Mouse (Mus musculus) retina, adult 2 months (tissue): ENCODE measurements around the gene Baz2b.

Experiments
- DNase-seq: peaks from one replicate; pipeline ENCODE4 v3.0.0-alpha.2; 2012; ENCODE audit warnings: low read depth, low spot score

The Baz2b gene

DNA sequence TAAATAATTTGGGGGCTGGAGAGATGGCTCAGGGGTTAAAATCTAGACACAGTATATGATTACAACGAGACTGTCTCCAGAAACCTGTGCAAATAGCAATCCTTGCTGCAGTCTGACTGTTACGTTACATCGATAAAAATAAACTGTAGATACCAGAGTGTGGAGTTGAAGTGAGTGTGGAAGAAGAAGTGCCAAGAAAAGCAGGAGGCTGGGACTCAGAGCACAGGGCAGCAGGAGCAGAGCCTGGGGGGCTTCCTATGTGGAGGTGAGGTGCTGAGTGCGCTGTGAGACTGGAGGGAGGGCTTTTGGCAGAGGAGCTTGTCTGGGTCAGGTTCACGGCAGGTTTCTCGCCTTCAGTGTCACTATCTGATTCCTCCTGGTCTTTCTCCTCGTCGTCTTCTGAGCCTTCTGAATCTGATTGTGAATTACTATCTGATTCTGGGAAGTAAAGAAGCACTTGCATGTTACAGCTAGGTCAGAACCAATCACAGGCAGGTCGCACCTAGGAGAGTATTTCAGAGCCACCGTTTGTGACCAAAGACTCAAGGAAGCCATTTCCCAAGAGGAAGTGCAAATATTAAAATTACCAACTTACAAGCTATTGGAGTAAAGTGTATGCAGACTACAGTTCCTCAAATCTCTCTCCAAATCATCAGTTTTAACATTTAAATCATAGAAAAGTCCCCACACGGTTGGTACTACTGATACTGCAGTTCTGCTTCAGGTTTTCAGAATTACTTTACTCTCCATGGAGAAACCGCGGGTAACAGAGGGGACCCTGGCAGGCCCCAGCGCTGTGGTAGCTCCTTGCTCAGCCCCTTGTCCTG is 249.8 kb downstream of the Baz2b start:
- no peak for DNase-seq

DNA sequence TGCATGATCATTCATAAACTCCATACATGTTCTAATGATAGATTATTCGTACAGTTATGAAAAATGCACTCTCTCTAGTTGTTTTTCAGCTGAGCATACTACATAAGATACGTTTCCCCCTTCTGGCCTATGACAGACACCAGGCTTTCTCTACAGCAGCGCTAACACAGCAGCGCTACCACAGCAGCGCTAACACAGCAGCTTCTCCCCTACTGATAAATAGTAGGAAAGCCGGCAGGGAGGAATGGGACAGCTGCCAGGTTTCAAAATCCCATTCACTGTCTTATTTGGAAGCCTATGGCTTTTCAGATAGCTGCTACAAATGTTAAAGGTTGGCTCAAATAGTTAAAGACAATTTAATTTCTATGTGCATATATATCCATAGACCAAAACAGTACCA is 251.1 kb downstream of the Baz2b start:
- DNase-seq = peak; percentile 2

DNA sequence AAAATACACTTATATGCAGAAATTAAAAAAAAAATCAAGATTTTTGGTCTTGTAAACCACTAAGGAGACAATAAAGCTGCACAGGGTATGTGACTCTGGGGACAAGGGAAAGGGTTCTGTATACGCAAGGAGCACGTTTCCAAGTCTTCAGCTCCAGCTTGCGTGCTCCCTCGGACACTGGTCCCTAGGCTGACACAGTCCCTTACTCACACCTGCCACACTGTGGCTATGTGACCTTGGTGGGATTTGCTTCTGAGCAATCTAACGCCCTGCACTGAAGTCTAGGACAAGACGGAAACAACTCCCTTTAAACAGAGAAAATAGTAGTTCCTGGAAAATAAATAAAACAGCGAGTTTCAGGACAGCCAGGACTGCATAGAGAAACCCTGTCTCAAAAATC is 253.7 kb downstream of the Baz2b start:
- DNase-seq = no peak

DNA sequence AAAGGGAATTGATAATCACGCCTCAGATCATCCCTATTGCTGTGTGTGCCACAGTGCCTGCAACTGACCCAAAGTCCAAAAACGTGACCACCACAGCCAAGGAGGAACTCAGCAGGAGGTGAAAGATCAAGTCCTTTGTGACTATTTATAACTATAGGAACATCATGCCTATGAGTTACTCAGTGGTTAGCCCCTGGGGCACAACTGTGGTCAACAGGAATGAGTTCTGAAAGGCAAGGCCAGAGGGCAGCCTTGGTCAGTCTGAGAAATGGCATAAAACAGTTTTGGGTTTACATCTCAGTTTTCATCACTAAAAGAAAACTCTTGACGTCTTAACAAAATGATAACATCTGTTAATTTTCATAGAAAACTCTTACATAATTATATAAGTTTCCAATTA is 254.8 kb downstream of the Baz2b start:
- DNase-seq = no peak

DNA sequence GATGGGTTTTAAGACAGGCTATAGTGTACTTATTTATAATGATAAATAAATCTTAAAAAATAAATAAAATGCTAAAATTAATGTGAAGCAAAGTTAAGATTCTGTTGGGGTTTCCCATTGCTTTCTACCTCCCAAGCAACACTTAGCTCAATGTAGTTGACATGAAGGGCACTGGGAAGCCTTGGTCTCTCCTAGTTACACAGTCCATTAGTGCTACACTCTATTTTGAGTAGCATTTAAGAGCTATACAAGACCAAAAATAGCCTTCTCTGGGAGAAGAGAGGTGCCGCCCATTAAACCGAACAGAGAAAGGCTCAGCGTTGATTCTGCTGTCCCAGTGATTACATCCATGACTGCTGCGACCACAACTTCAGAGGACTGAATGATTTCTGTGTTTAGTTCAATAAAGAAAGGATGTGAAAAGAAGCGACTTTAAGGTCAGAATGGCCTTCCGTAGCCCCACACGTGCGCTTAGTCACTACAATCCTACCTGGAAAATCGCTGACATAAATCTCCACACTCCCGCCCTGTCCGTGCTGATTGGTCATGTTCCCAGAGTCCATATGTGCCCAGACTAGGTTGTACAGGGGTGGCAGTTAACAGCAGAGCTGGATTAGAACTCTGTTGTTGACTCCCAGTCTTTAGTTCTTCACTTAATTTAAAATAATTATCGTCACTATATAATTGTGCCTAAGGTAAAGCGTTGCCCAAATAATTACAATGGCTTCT is 257.2 kb downstream of the Baz2b start:
- no peak for DNase-seq

DNA sequence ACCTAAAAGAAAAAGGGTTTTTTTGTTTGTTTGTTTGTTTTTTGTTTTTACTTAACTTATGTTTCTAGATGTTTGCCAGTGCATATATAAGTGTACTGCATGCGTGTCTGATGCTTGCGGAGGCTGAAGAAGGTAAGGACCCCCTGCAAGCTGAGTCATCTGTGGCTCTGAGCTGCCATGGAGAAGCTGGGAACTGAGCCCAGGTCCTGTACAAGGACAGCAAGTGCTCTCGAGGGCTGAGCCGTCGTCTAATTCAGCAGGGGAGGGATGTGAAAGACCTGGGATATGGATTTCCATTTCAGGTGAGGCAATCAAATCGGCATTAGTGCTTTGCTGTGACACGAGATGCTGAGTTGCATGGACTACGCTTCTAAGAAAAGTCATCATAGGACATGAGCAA is 257.9 kb downstream of the Baz2b start:
- DNase-seq = no peak

DNA sequence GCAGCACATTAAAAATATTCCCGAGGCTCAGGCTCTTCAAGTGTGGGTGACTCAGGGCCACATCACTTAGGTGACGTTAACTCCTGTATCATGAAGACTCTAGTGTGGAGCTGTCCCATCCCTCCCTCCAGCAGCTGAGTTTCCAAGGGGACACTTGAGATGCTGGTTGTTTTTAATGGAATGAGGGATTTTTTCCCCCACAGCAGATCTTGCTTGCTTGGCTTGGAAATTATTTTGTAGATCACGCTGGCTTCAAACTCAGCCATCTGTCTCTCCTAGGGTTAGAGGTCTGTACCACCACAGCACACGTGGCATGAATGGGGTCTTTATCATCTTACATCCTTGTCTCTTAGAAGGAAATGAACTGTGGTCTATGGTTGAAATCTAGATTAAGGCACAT is 258.5 kb downstream of the Baz2b start:
- no peak for DNase-seq

DNA sequence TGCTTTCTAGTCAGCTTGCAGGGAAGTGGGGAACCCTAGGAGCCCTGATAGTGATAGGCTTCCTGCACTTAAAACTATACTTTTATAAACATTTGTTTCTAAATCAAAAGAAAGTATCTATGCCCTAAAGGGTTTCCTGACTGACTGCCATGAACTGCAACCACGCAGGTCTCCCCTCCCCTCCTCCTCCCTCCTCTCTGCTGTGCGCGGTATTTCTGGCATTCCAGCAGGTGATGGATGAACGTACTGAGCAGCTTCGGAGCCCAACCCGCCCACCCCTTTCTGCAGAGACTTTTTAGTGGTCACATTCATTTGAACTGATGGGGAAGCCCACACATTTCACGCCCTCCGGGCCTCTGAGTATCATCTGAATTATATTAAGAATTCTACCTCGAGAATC is 273.3 kb downstream of the Baz2b start:
- no peak for DNase-seq

DNA sequence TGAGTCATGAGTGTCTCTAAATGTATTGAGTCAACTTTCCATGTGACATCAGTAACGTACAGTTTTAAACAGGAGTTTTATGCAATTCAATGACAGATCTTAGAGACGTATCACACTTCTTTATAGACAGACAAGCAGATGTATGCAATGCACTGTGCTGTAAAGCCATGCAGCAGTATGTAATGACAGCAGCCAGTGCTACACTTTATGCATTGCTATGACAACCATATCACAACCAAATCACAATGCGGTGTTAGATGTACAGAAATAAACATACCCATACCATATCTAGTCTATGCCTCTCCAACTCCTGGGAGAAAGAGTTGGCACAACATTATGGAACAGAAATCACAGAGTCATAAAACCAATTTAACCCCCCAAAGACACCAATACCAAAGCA is 276.5 kb downstream of the Baz2b start:
- no peak for DNase-seq

DNA sequence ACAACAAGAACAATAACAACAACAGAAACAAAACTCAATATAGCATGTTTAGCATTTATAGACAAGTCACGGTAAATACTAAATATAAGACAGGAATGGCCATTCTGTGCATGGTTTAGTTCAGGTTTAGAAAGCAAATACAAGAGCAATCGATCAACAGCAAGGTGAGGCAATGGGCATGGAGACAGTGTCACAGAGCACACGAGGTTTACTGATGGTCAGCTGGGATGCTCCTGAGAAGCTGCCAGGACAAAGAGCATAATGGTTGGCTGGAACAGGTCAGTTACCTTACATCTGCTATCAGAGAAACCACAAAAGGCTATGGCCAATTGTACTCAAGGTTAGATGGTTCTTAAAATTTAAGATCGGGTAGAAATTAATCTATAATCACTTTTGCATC is 277.4 kb downstream of the Baz2b start:
- DNase-seq = no peak

DNA sequence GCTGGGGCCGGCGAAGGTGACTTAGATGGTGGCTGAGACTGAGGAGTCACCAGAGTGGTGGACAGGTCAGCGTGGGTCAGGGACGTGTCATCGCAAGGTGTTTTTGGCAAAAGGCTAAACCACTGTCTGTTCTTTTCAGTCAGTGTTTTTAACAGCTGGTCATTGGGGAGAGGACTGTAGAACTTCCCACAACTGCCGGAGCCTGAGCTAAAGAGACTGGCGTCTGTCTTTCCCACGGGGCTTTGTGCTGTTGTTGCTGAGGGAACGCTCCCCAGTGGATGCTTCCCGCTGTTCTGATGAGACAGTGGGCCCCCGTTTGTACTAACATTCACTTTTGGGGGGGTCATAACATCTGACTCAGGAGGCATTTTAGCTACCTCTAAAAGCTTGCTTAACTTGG is 296.0 kb downstream of the Baz2b start:
- DNase-seq = no peak

DNA sequence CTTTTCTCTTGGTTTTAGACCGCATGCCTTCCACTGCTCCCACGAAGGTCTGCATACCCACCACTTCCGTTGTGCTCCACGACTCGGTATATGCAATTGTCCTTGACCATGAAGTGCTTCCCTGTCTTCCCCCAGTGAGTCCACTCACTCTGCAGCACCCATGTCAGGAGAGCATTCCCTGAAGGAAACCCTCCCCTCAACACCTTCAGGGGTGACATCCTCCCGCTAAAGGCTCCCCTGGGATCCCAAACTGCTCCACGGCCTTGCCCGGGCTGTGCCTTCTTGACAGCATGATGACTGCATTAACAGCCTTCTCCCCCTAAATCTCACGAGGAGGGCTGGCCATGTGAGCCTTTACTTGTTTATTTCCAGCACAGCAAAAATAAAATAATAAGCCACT is 301.6 kb downstream of the Baz2b start:
- DNase-seq = no peak

DNA sequence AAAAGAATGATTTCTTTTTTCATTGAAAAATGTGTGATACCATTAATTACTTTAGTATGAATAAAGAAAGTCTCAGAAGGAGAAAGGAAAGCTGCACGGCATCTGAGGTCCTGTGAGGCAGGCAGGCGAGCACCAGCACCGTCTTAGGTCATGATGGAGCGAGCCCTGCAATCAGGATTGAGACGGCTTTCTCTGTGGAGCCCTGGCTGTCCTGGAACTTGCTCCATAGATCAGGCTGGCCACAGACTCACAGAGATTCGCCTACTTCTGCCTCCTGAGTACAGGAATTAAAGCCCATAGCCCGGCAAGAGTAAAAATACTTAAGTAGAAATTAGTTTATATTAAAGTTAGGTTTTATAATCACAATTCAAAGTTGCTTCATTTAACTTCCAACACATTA is 305.6 kb downstream of the Baz2b start:
- DNase-seq = no peak

DNA sequence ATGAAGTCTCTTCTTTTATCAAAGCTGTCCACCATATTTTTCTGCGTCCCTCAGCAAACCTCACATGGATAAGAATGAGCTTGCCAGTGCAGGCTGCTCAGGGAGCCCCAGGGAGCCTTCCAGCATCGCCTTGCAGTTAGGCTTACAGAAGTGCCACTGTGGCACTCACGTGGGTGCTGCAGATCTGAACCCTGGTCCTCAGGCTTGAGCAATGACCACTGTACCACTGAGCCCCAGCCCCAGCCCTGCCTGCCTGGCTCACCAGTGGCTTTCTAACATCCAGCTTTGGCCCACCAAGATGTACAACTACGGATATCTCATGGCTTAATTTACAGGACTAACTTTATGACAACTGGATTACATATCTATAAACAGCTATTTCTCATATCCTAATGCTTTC is 311.0 kb downstream of the Baz2b start:
- DNase-seq = no peak

DNA sequence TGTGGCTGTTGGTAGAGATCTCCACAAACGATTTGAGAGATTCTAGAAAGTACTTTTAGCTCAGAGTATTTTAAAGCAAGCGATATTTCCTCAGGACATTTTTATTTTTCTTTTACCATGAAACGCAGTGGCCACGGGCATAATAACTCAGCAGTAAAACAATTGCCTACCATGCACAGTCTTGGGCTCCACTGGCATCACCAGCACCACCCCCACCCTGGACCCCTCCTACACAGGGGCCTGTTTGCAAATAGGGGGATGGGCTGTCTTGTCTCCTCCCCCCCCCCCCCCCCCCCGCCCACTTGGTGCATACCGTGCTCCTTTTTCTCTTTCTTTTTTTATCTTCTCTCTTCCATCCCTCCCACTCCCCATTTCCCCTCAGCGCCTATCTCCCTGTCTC is 311.5 kb downstream of the Baz2b start:
- no peak for DNase-seq

DNA sequence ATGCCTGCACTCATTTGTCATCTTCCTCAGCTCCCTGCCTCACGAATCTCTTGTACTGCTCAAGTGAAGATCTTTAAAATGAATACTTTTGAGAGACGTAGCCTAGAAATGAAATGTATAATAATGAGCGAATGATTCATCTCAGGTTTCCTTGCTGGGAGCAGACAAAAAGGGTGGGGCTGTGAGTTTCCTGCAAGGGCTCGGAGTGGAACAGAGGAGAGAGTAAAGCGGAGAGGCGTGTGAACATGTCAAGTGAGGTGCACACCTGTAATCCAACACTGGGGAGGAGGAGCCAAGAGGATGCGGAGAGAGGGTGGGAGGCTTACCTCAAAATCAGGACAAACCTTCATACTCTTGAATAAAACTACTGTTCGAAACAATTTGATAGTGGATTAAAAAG is 312.8 kb downstream of the Baz2b start:
- DNase-seq = no peak

DNA sequence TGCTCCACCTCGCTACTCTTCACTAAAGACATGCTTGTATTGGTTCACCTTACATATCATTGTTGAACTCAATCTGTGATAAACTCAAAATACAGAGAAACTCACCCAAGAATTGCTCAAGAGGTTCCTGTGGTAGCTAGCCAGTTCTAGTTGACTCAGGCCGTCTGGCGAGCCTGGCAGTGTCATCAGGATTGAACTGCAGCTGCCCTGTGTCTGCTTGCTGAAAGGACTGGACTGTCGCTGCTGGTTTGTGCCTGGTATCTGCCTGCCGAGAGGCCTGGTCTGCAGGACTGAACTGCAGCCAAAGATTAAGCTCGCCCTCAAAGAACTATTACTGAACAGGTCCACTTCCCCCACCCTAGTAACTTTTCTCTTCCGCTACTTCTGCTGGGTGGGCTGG is 313.2 kb downstream of the Baz2b start:
- no peak for DNase-seq

DNA sequence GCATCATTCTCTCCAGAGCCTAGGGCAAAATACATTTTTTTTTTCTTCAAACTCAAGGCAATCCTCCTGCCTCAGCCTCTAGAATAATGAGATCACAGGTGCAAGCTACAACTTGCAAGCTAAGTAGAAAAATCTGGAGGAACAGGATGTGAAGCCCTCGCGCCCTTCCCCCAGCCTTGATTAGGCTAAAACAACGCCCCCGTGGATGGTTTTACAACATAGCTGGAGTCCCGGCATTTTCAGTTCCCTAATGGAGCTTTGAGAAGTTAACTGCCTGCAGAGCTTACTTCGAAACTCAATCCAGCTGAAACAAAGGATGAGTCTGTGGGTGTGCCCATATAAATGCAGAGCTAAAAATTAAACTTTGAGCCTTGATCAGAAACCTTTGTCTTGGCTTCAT is 319.9 kb downstream of the Baz2b start:
- DNase-seq = no peak

DNA sequence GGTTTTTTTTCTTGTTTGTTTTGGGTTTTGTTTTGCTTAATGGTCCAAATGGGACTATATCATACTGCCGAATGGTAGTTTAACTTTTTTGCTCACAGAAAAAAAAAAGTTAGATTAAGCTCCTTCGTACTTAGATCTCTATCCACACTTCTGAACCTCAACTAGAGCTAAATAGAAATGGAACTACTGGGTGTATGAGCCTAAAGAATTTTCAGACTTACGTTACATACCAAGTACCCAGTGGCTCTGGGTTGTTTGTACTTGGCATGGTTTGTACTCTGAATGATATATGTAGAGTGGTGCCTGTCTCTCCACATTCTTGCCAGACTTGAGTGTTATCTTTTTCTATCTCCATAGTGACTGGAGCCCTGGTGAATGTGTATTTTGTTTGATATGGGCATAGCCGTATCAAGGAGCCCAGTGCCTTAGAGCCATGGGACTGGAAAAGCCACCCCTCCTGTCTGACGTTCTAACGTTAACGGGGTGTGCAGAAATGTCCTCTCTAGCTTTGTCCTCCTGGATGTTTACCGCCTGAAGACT is 326.8 kb downstream of the Baz2b start:
- DNase-seq = no peak

DNA sequence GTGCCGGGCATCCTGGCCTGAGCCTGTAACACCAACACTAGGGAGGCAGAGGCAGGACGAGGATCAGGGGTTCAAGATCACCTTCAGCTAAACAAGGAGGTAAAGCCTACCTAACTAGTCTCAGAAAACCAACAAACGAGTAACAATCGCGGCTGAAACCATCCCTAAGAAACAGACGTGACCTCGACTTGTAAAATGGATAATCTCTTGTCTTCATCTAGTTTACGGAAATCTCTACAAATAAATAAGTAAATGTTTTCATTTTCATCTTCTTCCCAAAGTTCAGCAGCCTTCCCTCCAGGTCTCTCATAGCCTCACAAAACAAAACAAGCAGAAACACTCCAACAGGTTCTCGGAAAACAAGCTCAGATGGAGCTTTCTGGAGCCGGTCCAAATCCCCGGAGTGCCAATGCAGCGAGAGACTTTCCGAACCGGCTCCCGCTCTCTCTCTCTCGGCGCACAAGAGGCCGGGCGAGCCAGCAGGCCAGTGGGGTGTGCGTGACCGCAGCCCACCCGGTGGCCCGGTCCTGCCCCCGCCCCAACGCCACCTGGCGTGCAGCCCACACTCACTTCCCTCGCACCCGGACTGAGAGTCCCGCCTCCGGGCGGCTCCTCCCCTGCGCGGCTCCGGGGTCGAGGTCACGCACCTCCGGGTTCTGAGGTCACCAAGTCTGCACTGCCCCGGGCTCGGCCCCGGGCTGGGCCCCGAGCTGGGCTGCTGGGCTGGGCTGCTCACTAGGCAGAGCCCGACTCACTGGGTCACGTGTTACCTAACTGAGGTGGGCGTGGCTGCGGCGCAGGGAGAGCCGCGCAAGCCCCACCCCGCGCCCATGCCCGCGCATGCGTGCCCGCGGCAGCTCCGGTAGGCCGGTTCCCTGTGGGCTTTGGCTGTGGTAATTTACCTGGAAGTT is 327.6 kb downstream of the Baz2b start, which contains the start of gene Wdsub1:
Wdsub1 (minus strand) TSS at position 761 of the 911 bp plus-strand sequence.
- DNase-seq = peak; percentile 74

DNA sequence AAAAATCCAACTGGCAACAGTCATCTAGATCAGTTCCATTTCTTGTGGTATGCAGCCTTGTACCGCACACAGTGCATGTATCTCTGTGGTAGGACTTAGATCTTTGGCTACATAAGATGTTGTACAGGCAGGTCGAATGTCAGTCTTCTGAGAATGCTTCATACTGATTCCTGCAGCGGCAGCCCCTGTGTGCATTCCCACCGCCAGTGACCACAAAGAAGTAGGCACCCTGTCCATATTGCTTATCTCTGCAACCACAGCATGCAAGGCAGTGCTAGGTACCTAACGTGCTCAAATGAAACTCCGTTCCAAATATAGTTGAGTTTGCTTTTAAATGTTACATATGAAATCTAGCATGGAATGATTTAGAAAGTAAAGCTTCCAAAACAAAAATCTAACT is 328.2 kb downstream of the Baz2b start:
- no peak for DNase-seq

DNA sequence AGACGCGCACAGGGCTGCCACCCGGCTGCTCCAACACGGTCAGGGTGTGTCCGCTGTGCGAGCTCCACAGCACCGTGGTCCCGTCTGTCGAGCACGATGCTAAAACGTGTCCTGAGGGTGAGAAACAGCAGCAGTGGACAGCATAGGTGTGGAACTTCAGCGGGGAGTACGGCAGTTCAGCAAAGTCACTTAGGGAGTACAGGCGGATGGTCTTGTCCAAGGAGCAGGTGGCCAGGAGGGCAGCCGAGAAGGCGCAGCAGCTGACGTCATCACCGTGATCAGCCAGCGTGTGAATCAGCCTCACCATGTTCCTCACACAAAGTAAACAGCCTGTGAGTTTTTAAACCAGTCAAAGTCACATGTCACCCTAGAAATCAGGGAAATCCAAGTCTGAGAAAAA is 331.4 kb downstream of the Baz2b start:
- DNase-seq = no peak
